Mouse (Mus musculus) stomach, postnatal 0 days (tissue): ENCODE measurements around the gene Mrpl58. TPM values are rescaled to one million over a fixed set of nuclear protein-coding genes. Genes with fewer than 3 reads are reported as not detected.
A peak's percentile ranks its signal among the peaks of the same experiment; 100 is the strongest.
"Not testable (repeated sequence)": the region's sequence is repeated elsewhere in the genome, so short reads cannot be mapped to it uniquely, and the experiment has no call there.

ENCODE experiments used
- ATAC-seq: fragments of 200-750 bp; cut with Nextera tagmentation; 2 replicates; pipeline ENCODE4 v1.8.0; 2017; ENCODE audit not compliant: low FRiP score, low TSS enrichment
- DNase-seq: peaks from one replicate; pipeline ENCODE4 v3.0.0-alpha.2; 2016; ENCODE audit warnings: low spot score
- H3K27ac ChIP-seq: fragments of 300-500 bp; sonication (generic); replicated peaks from 2 replicates; pipeline ENCODE4 v1.5.1; 2014; ENCODE audit warnings: mild to moderate bottlenecking, control low read depth
- H3K27me3 ChIP-seq: fragments of 300-500 bp; sonication (generic); 2 replicates; pipeline ENCODE4 v1.6.1; 2014; ENCODE audit warnings: low read length; ENCODE audit not compliant: control insufficient read depth, insufficient read depth
- H3K36me3 ChIP-seq: fragments of 300-500 bp; sonication (generic); 2 replicates; pipeline ENCODE4 v1.6.1; 2014; ENCODE audit warnings: low read length, mixed read lengths; ENCODE audit not compliant: control insufficient read depth, insufficient read depth
- H3K4me1 ChIP-seq: fragments of 300-500 bp; sonication (generic); replicated peaks from 2 replicates; pipeline ENCODE4 v1.6.1; 2014; ENCODE audit warnings: antibody characterized with exemption; ENCODE audit not compliant: control insufficient read depth, insufficient read depth
- H3K4me2 ChIP-seq: fragments of 300-500 bp; sonication (generic); replicated peaks from 2 replicates; pipeline ENCODE4 v1.6.1; 2014; ENCODE audit warnings: low read depth, mild to moderate bottlenecking, control low read depth, moderate library complexity
- H3K4me3 ChIP-seq: fragments of 300-500 bp; sonication (generic); 2 replicates; pipeline ENCODE4 v1.5.1; 2014; ENCODE audit warnings: low read depth, low read length, control low read depth
- H3K9ac ChIP-seq: fragments of 300-500 bp; sonication (generic); 2 replicates; pipeline ENCODE4 v1.6.1; 2014; ENCODE audit warnings: mild to moderate bottlenecking, low read length, control low read depth, mixed read lengths
- H3K9me3 ChIP-seq: fragments of 300-500 bp; sonication (generic); 2 replicates; pipeline ENCODE4 v1.6.1; 2016; ENCODE audit warnings: low read length; ENCODE audit not compliant: control insufficient read depth
- CTCF ChIP-seq: IDR thresholded peaks from 2 replicates; pipeline ENCODE4 v1.5.1; 2016; ENCODE audit warnings: antibody characterized with exemption, low read depth, mild to moderate bottlenecking, moderate library complexity
- EP300 ChIP-seq: optimal IDR thresholded peaks from 2 replicates; pipeline ENCODE3; 2016; ENCODE audit warnings: antibody characterized with exemption
- WGBS: fragments of 180-500 bp; shearing (Covaris S2); extraction: QIAGEN DNeasy Blood & Tissue Kit; methylation state at CpG from one replicate; pipeline ENCODE4 v1.1.7; 2014; 5-methylcytosine and 5-hydroxymethylcytosine counted together
- polyA plus RNA-seq: library from polyadenylated mRNA; unstranded; fragments of >200 nt; fragmentation: Nextera tagmentation; extraction: Ambion mirVana; gene quantifications from 2 replicates; pipeline ENCODE4 v1.2.1, GENCODE M21; 2015

Mrpl58 gene
- polyA plus RNA-seq, 1 experiment from 2014 or later = 144 TPM

- H3K27ac ChIP-seq = peak overlapping the region; percentile 18; the same call in 1 of the 2 replicates
- H3K27me3 ChIP-seq = no peaks in the 10 kb centered on the region
- 54% methylated on average over 16 of the region's 16 CpGs for WGBS
- no peaks in the 10 kb centered on the region for H3K36me3 ChIP-seq
- H3K4me1 ChIP-seq = peaks cover 3% of the 10 kb centered on the region
- no peak for TF ChIP-seq CTCF
- TF ChIP-seq EP300 = no peak
- no peak overlapping the region for H3K4me3 ChIP-seq
- H3K9ac ChIP-seq = no peak overlapping the region
- ATAC-seq (no peak), DNase-seq (no peak)
- peak overlapping the region; percentile 8; the same call in 1 of the 2 replicates for H3K4me2 ChIP-seq
- H3K9me3 ChIP-seq = no peaks in the 10 kb centered on the region
Measured at GRCm38 (mm10) chr11:115383701-115384474, 19.7 kb upstream of the Mrpl58 start.

- TF ChIP-seq EP300 (no peak), CTCF (no peak)
- no peaks in the 10 kb centered on the region for H3K9me3 ChIP-seq
- DNase-seq (no peak), ATAC-seq (no peak)
- no peaks in the 10 kb centered on the region for H3K27me3 ChIP-seq
- 83% methylated on average over 5 of the region's 5 CpGs for WGBS
- H3K4me2 ChIP-seq = no peak overlapping the region
- H3K9ac ChIP-seq = no peak overlapping the region
- H3K36me3 ChIP-seq = no peaks in the 10 kb centered on the region
- no peak overlapping the region for H3K27ac ChIP-seq
- H3K4me3 ChIP-seq = no peak overlapping the region
- H3K4me1 ChIP-seq = peaks cover 3% of the 10 kb centered on the region
Measured at GRCm38 (mm10) chr11:115384587-115384986, 19.0 kb upstream of the Mrpl58 start.

GRCm38 (mm10) chr11:115386859-115387258, 16.7 kb upstream of the Mrpl58 start:
- H3K4me3 ChIP-seq, H3K27ac ChIP-seq, H3K36me3 ChIP-seq, H3K9ac ChIP-seq, H3K4me2 ChIP-seq, H3K27me3 ChIP-seq, H3K4me1 ChIP-seq, ATAC-seq, H3K9me3 ChIP-seq, DNase-seq: not testable (repeated sequence)
- 83% methylated on average over 3 of the region's 3 CpGs for WGBS

- Histone ChIP-seq H3K4me1 (no peaks in the 10 kb centered on the region), H3K9me3 (no peaks in the 10 kb centered on the region), H3K36me3 (0 out of 2 replicates have a peak, but pooled peaks cover 2% of the 10 kb centered on the region), H3K27me3 (no peaks in the 10 kb centered on the region), H3K4me2 (no peak overlapping the region), H3K9ac (no peak overlapping the region), H3K27ac (no peak overlapping the region), H3K4me3 (no peak overlapping the region)
- DNase-seq (no peak), ATAC-seq (no peak)
- WGBS = 91% methylated on average over 7 of the region's 7 CpGs
- no peak for TF ChIP-seq CTCF
- no peak for TF ChIP-seq EP300
Measured at GRCm38 (mm10) chr11:115391358-115391757, 12.2 kb upstream of the Mrpl58 start.

- TF ChIP-seq CTCF = no peak
- TF ChIP-seq EP300 = no peak
- no peak overlapping the region for H3K4me2 ChIP-seq
- no peak for DNase-seq
- no peaks in the 10 kb centered on the region for H3K27me3 ChIP-seq
- ATAC-seq = 0 out of 2 replicates have a peak, but pooled peaks have one; percentile 27
- WGBS = 75% methylated on average over 34 of the region's 34 CpGs
- H3K27ac ChIP-seq = no peak overlapping the region
- no peak overlapping the region for H3K9ac ChIP-seq
- H3K4me1 ChIP-seq = no peaks in the 10 kb centered on the region
- H3K9me3 ChIP-seq = no peaks in the 10 kb centered on the region
- H3K36me3 ChIP-seq = 0 out of 2 replicates have a peak, but pooled peaks cover 2% of the 10 kb centered on the region
- H3K4me3 ChIP-seq = no peak overlapping the region
Measured at GRCm38 (mm10) chr11:115393721-115394325, 9.7 kb upstream of the Mrpl58 start.

- TF ChIP-seq CTCF (no peak), EP300 (no peak)
- no peaks in the 10 kb centered on the region for H3K9me3 ChIP-seq
- H3K9ac ChIP-seq = no peak overlapping the region
- WGBS = 52% methylated on average over 7 of the region's 7 CpGs
- DNase-seq = no peak
- 0 out of 2 replicates have a peak, but pooled peaks cover 2% of the 10 kb centered on the region for H3K36me3 ChIP-seq
- no peaks in the 10 kb centered on the region for H3K27me3 ChIP-seq
- peak; percentile 50; the same call in 1 of the 2 replicates for ATAC-seq
- H3K4me3 ChIP-seq = no peak overlapping the region
- no peak overlapping the region for H3K27ac ChIP-seq
- H3K4me1 ChIP-seq = no peaks in the 10 kb centered on the region
- no peak overlapping the region for H3K4me2 ChIP-seq
Measured at GRCm38 (mm10) chr11:115398085-115398484, 5.5 kb upstream of the Mrpl58 start.
